Mouse (Mus musculus): ENCODE measurements at regions not wholly inside any gene's neighbourhood (a gene's known extent, or its start where the extent isn't known, plus 50 kb on each side); places are given as distances from the start of the nearest gene placed in this dataset.
A peak's percentile ranks its signal among the peaks of the same experiment; 100 is the strongest.
"Not testable (repeated sequence)": the region's sequence is repeated elsewhere in the genome, so short reads cannot be mapped to it uniquely, and the experiment has no call there.

DNA sequence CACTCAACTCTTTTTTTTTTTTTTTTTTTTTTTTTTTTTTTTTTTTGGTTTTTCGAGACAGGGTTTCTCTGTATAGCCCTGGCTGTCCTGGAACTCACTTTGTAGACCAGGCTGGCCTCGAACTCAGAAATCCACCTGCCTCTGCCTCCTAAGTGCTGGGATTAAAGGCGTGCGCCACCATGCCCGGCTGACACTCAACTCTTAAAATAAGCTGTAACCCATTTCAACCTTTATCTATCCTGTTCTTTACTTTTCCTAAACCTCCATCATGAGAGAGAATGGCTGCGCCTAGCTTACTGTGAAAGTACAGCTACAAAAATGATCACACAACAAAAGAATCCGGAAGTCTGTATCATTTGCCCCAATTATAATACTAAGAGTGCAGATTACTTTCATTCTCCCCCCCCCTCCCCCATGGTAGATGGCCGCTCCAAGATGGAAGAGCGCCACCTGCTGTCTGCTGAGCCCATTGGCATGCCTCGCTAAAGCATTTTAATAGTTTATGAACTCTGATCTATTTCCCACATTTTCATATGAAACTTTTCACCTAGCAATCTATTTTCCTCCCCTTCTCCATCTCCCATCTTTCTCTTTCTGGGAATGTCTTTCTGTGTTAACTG is 89.2 kb upstream of the Enpep start:
- H3K27ac ChIP-seq, H3K4me3 ChIP-seq: not testable (repeated sequence)
- peak; percentile 87 for TF ChIP-seq CTCF (conservative IDR thresholded peaks at IDR 0.05)
- DNase-seq (ENCODE audit: low spot score in 2 of 2): peak in 1 of 2 experiments; percentile 37

DNA sequence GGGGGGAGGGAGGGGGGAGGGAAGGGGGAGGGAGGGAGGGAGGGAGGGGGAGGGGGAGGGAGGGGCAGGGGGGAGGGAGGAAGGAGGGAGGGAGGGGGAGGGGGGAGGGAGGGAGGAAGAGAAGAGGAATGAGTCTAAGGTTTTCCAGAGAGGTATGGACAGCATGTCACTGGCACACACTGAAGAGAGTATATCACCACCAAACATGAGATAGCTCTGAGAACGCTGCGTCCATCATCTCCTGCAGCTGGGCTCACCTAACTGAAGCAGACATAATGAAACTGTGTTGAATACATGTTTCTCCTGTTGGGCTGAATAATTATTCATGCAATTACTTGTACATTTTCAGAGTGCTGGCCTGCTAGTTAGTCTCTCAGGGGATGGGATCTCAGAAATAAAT is 96.2 kb upstream of the Enpep start:
- DNase-seq (ENCODE audit: low spot score in 2 of 2): no peak
- no peak for TF ChIP-seq CTCF (conservative IDR thresholded peaks at IDR 0.05)
- Histone ChIP-seq H3K4me3 (no peak overlapping the region), H3K27ac (no peak overlapping the region)

GRCm38 (mm10) chr3:129429161-129430111 is 96.9 kb upstream of the Enpep start:
- no peak overlapping the region for H3K27ac ChIP-seq
- TF ChIP-seq CTCF (conservative IDR thresholded peaks at IDR 0.05): peak; percentile 50

GRCm38 (mm10) chr3:129434056-129434455 is 98.1 kb upstream of the Elovl6 start:
- no peak for DNase-seq (ENCODE audit: low spot score in 2 of 2)
- TF ChIP-seq CTCF (conservative IDR thresholded peaks at IDR 0.05): no peak
- H3K27ac ChIP-seq: no peak overlapping the region
- no peak overlapping the region for H3K4me3 ChIP-seq

More at GRCm38 (mm10) chr3:129429161-129430111, 96.9 kb upstream of the Enpep start:
- no peak for DNase-seq (ENCODE audit: low spot score in 2 of 2)
- H3K4me3 ChIP-seq: no peak overlapping the region

DNA sequence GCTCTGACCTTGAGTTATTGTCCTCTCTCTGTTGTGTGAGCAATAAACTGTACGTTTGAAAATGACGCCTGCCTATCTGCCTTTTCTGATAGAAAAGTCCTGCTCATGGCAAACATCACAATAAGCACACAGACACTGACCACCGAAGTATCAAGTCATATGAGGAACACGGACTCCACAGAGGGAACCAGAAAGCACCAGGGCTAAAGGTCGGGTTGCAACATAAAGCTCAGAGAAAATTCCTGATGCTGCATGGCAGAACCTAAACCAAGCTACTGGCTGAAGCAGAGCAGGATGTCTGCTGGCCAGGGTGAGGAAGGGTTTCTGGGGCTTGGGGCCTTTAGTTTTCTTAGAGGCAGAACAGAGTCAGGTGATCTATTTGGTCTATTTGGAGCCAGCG is 94.5 kb upstream of the Elovl6 start:
- DNase-seq (ENCODE audit: low spot score in 2 of 2): no peak
- no peak overlapping the region for H3K4me3 ChIP-seq
- TF ChIP-seq CTCF (conservative IDR thresholded peaks at IDR 0.05): no peak
- no peak overlapping the region for H3K27ac ChIP-seq

DNA sequence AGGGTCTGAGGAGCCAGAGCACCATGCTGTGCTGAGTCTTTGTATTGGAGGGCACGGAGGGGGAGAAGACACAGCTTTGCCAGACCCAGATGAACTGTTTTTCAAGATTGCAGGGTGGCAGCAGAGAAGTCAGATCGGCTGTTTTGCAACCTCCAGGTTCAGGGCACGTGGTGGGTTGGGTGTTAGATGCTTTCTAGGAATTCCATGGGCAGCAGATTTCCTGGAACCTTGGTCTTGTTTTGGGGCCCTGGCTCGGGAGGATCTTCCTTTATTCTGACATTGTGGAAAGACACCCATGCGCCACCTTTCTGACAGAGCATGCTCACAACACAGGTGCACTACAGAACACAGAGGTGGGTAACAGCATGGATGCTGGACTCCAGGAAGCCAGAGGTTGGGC is 89.4 kb upstream of the Elovl6 start:
- no peak for DNase-seq (ENCODE audit: low spot score in 2 of 2)
- Histone ChIP-seq H3K27ac (no peak overlapping the region), H3K4me3 (no peak overlapping the region)
- TF ChIP-seq CTCF (conservative IDR thresholded peaks at IDR 0.05): no peak

DNA sequence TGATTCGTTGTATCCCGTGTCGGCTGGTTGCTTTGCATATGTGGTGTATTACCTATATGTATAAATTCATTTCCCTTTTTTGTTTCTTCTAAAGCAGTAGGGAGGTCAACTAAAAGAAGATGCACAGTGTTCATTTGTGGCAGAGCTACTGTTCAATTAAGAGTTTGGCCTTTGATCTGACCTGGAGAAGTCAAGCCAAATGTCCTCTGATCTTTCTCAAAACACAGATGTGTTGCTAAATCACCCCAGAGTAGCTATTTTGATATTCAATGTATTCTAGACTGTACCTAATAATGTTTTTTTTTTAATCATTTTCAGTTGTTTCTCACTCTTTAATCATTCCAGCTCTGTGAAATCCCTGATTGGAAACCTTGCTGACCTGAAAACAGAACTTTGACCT is 87.9 kb upstream of the Elovl6 start:
- TF ChIP-seq CTCF (conservative IDR thresholded peaks at IDR 0.05): no peak
- Histone ChIP-seq H3K4me3 (no peak overlapping the region), H3K27ac (no peak overlapping the region)
- no peak for DNase-seq (ENCODE audit: low spot score in 2 of 2)

DNA sequence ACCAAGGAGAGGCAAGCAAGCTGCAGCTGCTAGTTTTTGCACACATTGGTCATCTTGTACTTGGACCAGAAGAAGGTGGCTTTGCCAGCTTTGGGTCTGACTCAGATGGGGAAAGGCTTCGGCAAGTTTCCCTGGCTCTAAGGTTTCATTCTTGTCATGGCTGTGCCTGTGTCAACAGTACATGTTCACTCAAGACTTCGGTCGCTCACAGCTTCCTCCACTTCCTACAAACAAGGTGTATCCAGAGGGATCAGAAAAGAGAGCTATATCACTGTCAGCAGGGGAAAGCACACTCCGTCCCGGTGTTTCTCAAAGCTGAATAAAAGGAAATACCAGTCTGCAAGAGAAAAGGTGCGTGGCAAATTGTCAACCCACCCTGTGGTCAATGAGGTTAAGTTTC is 86.2 kb upstream of the Elovl6 start:
- Histone ChIP-seq H3K27ac (no peak overlapping the region), H3K4me3 (no peak overlapping the region)
- TF ChIP-seq CTCF (conservative IDR thresholded peaks at IDR 0.05): no peak
- no peak for DNase-seq (ENCODE audit: low spot score in 2 of 2)

DNA sequence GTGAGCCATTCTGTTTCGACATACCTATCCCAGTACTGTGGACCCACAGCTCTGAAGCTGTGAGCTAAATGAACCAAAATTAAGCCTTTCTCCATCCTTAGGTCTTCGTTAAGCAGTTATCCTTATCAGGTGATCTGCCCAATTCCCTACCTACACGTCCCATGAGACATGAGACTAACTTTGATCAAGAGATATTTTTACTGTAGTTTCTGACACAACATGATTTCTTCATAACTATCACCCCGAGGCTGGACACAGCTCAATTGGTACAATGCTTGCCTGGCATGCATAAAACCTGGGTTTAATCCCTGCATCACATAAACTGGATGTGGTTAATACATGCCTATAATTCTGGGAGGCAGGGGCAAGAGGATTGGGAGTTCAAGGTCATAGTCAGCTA is 82.2 kb upstream of the Elovl6 start:
- no peak overlapping the region for H3K4me3 ChIP-seq
- DNase-seq (ENCODE audit: low spot score in 2 of 2): no peak
- H3K27ac ChIP-seq: no peak overlapping the region
- TF ChIP-seq CTCF (conservative IDR thresholded peaks at IDR 0.05): no peak

GRCm38 (mm10) chr3:129450671-129451070 is 81.5 kb upstream of the Elovl6 start:
- Histone ChIP-seq H3K27ac (no peak overlapping the region), H3K4me3 (no peak overlapping the region)
- no peak for TF ChIP-seq CTCF (conservative IDR thresholded peaks at IDR 0.05)
- DNase-seq (ENCODE audit: low spot score in 2 of 2): no peak

DNA sequence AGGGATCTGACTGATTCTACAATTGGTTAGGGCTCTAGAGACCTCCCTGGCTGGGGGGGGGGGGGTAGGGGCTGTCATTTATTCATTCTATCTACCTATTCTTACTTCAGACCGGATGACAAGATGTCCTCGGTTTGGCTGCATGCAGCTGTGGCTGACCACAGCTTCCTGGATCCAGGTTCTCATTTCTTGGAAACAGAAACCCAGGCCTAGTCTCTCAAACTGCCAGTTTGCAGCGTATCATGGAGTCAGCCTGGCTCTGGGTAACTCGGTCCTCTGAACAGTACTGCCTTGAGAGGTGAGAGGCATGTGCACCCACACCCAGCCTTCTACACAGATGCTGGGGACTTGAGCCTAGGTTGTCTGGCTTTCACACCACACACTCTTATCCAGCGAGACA is 62.1 kb upstream of the Elovl6 start:
- no peak overlapping the region for H3K27ac ChIP-seq
- TF ChIP-seq CTCF (conservative IDR thresholded peaks at IDR 0.05): no peak
- no peak for DNase-seq (ENCODE audit: low spot score in 2 of 2)
- no peak overlapping the region for H3K4me3 ChIP-seq

GRCm38 (mm10) chr3:129471332-129471731 is 60.8 kb upstream of the Elovl6 start:
- DNase-seq (ENCODE audit: low spot score in 2 of 2): no peak
- TF ChIP-seq CTCF (conservative IDR thresholded peaks at IDR 0.05): no peak
- no peak overlapping the region for H3K4me3 ChIP-seq
- no peak overlapping the region for H3K27ac ChIP-seq

DNA sequence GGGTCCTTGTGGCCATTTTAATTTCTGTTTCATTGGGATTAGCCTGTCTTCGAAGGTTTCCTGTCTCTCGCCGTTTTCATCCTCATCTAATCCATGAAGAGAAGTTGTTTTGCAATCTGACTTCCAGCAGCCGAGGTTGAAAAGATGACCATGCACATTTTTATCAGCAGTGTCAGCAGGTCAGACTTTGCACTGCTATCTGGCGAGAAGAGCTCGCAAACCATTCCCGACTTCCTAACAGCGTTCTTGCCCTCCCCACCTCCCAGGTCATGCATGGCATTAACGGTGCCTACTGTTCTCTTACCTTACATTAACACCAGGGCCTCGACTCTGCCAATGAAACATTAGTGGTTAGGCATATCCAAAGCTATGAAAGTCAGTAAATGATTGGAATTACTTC is 60.1 kb upstream of the Elovl6 start:
- Histone ChIP-seq H3K4me3 (no peak overlapping the region), H3K27ac (no peak overlapping the region)
- TF ChIP-seq CTCF (conservative IDR thresholded peaks at IDR 0.05): no peak
- no peak for DNase-seq (ENCODE audit: low spot score in 2 of 2)

GRCm38 (mm10) chr3:129474451-129474850 is 57.7 kb upstream of the Elovl6 start:
- no peak overlapping the region for H3K4me3 ChIP-seq
- DNase-seq (ENCODE audit: low spot score in 2 of 2): no peak
- no peak overlapping the region for H3K27ac ChIP-seq
- no peak for TF ChIP-seq CTCF (conservative IDR thresholded peaks at IDR 0.05)
